Mouse (Mus musculus) small intestine, adult 2 months (tissue): ENCODE results near the gene Rfc2. TPM values are rescaled to one million over a fixed set of nuclear protein-coding genes. Genes with fewer than 3 reads are reported as not detected.

ENCODE experiments used
- H3K27ac ChIP-seq: fragments of 200-500 bp; 2 replicates; pipeline ENCODE4 v1.5.1; 2012; ENCODE audit warnings: low read depth, low read length, control low read depth, inconsistent platforms; ENCODE audit not compliant: insufficient read depth
- H3K27me3 ChIP-seq: fragments of 200-500 bp; 2 replicates; pipeline ENCODE4 v1.6.1; 2012; ENCODE audit warnings: mild to moderate bottlenecking, moderate library complexity, low read length, inconsistent platforms; ENCODE audit not compliant: control insufficient read depth, insufficient read depth
- H3K36me3 ChIP-seq: fragments of 200-500 bp; 2 replicates; pipeline ENCODE4 v1.6.1; 2012; ENCODE audit warnings: mild to moderate bottlenecking, low read length, control low read depth, inconsistent platforms; ENCODE audit not compliant: control insufficient read depth, insufficient read depth
- H3K4me1 ChIP-seq: fragments of 200-500 bp; 2 replicates; pipeline ENCODE4 v1.6.1; 2012; ENCODE audit warnings: low read length, inconsistent platforms, mixed read lengths; ENCODE audit not compliant: control insufficient read depth, insufficient read depth, insufficient read length
- H3K4me3 ChIP-seq: fragments of 200-500 bp; 2 replicates; pipeline ENCODE4 v1.5.1; 2012; ENCODE audit warnings: low read depth, mild to moderate bottlenecking, control low read depth, inconsistent platforms, low read length, moderate library complexity
- CTCF ChIP-seq: fragments of 200-500 bp; IDR thresholded peaks from 2 replicates; pipeline ENCODE4 v1.5.1; 2012; ENCODE audit warnings: low read depth, mild to moderate bottlenecking, control low read depth, inconsistent platforms, low read length, moderate library complexity, mixed read lengths; ENCODE audit not compliant: insufficient replicate concordance, insufficient read length; ENCODE audit errors: extremely low read depth
- POLR2A ChIP-seq: fragments of 200-500 bp; IDR thresholded peaks from 2 replicates; pipeline ENCODE4 v1.6.1; 2012; ENCODE audit warnings: low read depth, mild to moderate bottlenecking, control low read depth, inconsistent platforms, low read length, moderate library complexity
- WGBS: fragments of 180-500 bp; shearing (Covaris S2); methylation state at CpG from one replicate; pipeline ENCODE4 v1.1.7; 2018; 5-methylcytosine and 5-hydroxymethylcytosine counted together
- polyA plus RNA-seq: library from polyadenylated mRNA; depleted of rRNA; stranded (reverse); fragments of >200 nt; gene quantifications from 2 replicates; pipeline ENCODE4 v1.2.3, GENCODE M21; 2012

Rfc2 gene
- polyA plus RNA-seq, 1 experiment, result 35.4 TPM

DNA sequence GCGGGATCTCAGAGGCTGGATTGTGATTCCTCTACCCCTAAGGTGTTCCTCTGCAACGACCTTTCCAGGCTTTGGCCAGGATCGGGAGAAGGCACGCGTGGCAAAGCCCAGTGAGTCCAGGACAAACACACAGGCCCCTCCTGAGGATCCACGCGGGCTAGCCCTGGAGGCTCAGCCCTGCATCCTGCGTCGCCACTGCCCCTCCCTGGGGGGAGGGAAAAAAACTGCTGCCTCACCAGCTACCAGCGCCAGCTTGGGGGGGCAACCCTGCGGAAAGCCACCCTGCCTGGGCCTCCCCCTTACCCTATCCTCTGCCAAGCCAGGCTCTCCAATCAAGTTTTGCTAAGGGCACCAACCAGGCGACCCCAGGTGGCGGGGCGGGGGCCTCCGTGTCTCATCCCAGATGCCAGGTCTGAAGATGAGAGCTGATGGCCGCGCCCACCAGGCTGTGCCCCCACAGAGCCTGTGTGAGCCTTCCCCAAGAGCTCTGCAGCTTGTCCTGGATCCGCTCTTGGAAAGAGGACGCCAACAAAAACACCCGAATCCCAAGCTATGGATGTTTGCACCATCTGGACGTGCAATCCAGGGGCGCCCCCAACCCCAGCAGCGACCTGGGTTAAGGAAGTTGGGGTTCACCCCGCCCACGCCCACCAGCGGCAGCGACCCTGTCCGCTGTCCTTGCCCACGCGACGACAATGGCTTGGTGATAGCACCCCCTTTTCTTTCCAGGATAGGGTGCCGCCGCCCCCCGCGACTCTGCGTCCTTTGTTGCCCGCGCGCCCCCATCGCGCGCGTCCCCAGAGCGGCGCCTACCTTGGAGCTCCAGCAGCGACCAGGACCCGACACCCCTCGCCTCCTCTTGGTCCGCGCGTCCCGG is 29.7 kb upstream of the Rfc2 start:
- Histone ChIP-seq H3K36me3 (no peaks in the 10 kb centered on the region), H3K4me3 (peak overlapping the region; percentile 86), H3K4me1 (peaks cover 39% of the 10 kb centered on the region), H3K27me3 (no peaks in the 10 kb centered on the region), H3K27ac (peak overlapping the region; percentile 92)
- under 1% methylated on average over 52 of the region's 52 CpGs for WGBS
- no peak for TF ChIP-seq POLR2A
- no peak for TF ChIP-seq CTCF

DNA sequence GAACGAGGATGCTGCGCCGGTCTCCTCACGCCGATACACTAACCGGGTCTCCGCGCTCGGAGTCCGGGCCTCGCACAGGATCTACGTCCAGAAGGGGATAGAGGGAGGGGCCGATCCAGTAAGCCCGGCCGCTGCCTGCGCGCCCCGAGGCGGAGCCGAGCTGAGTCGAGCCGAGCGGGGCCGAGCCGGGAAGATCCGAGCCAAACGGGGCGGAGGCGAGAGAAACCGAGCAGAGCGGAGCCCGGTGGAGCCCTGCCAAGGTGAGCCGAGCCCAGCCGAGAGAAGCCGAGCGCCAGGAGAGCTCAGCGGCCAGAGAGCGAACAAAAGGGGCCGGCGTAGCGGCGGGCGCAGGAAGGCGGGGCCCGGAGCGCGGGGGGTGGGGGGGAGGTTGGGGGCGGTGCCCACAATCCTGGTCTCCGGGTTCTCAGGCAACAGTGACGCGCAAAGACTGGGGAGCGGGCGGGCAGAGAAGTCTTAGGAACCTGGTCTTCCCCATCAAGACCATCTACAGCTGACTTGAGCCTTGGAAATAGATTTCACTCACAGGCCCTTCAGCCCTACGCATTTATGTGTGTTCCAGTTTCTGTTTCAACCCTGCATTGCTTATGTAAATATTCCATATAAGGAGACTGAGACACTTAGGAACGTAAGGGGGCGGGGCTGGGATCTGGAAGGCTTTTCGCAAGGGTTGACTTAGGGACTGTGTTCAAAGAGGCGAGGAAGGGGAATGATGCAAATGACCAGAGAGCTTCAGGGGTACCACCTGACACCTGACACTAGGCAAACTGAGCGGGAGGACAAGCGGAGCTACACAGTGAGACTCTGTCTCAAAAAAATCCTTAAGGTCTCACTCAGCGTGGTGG is 28.8 kb upstream of the Rfc2 start, which contains the start of gene Clip2:
Gene Clip2, minus strand, starts transcription at position 325 of the 863 bp plus-strand sequence.
- Histone ChIP-seq H3K27ac (peak within 1 kb of the TSS; percentile 92), H3K36me3 (no peaks in the 10 kb centered on the region), H3K4me3 (peak within 1 kb of the TSS; percentile 86), H3K27me3 (no peaks in the 10 kb centered on the region), H3K4me1 (peaks cover 32% of the 10 kb centered on the region; the same call in 1 of the 2 replicates)
- TF ChIP-seq CTCF (no peak), POLR2A (peak; percentile 71; the same call in 1 of the 2 replicates)
- 3% methylated on average over 57 of the region's 61 CpGs for WGBS

DNA sequence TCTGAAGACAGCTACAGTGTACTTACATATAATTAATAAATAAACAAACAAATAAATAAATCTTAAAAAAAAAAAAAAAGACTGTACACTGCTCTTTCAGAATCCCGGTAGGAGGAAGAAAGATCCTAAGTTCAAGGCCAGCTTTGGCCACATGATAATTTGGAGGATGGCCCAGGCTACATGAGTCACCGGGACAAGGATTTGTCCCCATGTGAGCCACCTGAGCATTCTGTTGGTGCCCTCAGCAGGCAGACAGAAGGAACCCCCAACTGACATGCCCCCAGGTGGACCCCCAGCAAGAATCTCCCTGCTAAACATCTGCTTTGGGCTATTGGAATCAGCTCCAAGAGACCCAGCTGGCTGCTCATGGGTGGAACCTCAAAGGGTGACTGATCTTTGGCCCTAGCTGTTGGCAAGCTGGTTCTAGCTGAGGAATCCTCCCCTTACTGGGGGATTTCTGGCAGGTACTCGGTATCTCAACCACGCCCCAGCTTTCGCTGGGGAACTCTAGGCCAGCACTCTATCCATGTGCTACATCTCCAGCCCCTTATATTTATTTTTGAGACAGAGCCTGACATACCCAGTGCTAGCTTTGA is 27.1 kb upstream of the Rfc2 start:
- Histone ChIP-seq H3K27ac (peak overlapping the region; percentile 59), H3K27me3 (no peaks in the 10 kb centered on the region), H3K4me3 (no peak overlapping the region), H3K4me1 (peaks cover 20% of the 10 kb centered on the region; the same call in 1 of the 2 replicates), H3K36me3 (no peaks in the 10 kb centered on the region)
- WGBS, result 18% methylated on average over 5 of the region's 5 CpGs
- no peak for TF ChIP-seq CTCF
- 0 out of 2 replicates have a peak, but pooled peaks have one; percentile 13 for TF ChIP-seq POLR2A

DNA sequence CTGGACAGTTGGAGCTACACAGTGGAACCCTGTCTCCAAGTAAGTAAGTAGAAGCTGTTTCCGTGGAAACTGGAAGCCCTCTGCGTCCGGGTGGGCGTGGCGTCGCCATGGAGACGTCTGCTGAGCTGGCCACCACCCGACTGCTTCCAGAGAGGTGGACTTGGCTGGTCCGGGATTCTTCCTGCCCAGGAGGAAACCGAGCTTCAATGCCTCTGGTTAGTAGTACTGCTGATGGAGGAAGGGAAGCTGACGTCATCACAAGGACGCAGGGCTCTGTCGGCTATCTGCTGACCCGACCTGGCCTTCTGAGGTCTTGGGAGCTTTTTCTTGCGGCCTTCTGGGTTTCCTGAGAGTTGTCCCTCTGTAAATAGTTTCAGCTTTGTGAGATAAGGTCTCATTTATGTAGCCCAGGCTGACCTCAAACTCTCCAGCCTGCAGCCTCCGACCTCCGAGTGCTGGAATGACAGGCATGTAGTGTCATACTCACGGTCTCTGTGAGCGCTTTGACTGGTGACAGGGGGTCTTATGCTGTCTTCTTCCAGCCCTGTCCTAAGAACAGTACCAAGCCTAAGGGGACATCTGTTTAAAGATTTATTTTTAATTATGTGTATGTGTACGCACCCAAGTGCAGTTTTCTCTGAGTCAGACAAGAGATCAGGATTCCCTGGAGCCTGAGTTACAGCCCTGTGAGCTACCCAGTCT is 25.6 kb upstream of the Rfc2 start:
- 19% methylated on average over 20 of the region's 20 CpGs for WGBS
- H3K27me3 ChIP-seq, result no peaks in the 10 kb centered on the region
- no peaks in the 10 kb centered on the region for H3K36me3 ChIP-seq
- H3K4me3 ChIP-seq, result no peak overlapping the region
- H3K27ac ChIP-seq, result peak overlapping the region; percentile 55
- no peak for TF ChIP-seq POLR2A
- TF ChIP-seq CTCF, result no peak
- H3K4me1 ChIP-seq, result peaks cover 25% of the 10 kb centered on the region

DNA sequence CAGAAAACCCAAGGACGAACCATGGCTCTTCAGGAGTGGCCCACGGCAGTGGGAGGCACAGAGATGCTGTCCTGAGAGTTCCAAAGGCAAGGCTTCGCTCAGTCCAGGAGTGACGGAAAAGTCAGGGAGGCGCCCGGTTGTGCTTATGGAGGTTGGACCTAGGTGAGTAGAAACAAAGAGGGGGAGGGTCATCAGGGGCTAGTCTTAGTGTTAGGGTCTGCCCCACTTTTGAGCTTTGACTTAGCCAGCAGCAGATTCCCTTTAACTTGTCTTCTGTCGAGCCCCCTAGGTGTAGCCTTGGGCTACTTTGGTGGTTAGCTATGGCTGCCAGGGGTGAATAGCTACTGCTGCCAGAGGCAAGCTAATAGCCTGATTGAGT is 21.1 kb upstream of the Rfc2 start, which contains the start of gene Syna:
Gene Syna, minus strand, starts transcription at position 101 of the 379 bp plus-strand sequence.
- H3K27ac ChIP-seq, result peak within 1 kb of the TSS; percentile 26; the same call in 1 of the 2 replicates
- 86% methylated on average over 7 of the region's 7 CpGs for WGBS
- TF ChIP-seq CTCF (no peak), POLR2A (no peak)
- no peaks in the 10 kb centered on the region for H3K36me3 ChIP-seq
- peaks cover 21% of the 10 kb centered on the region for H3K4me1 ChIP-seq
- no peaks in the 10 kb centered on the region for H3K27me3 ChIP-seq
- H3K4me3 ChIP-seq, result no peak within 1 kb of the TSS

DNA sequence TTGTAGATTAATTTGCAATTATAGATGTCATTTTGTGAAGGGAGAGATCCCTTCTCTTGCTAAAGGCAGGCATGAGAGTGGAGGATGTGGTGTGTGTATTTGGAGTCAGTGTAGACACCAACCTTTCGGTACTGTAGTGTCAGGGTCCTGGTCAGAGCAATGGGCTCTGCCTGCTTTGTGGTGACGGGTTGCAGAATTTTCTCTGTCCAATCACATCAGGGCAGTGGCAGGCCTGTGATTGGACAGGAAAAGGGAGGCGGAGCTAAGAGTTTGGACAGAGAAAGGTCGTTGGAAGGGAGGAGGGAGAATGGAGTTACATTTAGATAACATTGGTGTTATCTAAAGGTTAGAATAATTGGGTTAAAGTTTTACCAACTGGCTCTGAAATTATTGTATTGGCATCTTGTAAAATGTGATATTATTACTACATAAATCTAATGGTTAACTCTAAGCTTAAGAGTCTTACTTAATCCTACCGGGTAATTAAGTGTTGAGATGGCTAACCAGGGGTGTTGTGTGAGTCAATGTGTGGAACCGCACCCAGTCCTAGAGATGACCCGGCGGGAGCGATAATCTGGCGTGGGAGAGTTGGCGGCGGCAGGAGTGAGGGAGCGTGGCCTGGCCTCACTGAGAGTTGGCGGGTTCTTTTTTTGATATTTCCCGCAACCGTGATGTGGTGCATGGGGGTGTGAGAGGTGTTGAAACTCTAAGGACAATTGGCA is 20.6 kb upstream of the Rfc2 start:
- TF ChIP-seq POLR2A, result no peak
- no peak for TF ChIP-seq CTCF
- Histone ChIP-seq H3K4me3 (no peak overlapping the region), H3K36me3 (no peaks in the 10 kb centered on the region), H3K4me1 (peaks cover 16% of the 10 kb centered on the region), H3K27me3 (no peaks in the 10 kb centered on the region), H3K27ac (peak overlapping the region; percentile 26; the same call in 1 of the 2 replicates)
- 28% methylated on average over 16 of the region's 16 CpGs for WGBS
